Mouse (Mus musculus): Measurements from ENCODE around the gene Dlg4. TPM values are rescaled to one million over a fixed set of nuclear protein-coding genes. Genes with fewer than 3 reads are reported as not detected.
"Not testable (repeated sequence)": the region's sequence is repeated elsewhere in the genome, so short reads cannot be mapped to it uniquely, and the experiment has no call there.

The Dlg4 gene
- polyA plus RNA-seq, 1 experiment from 2014 or later, result 4.8 TPM

- Histone ChIP-seq H3K4me2 (no peak overlapping the region), H3K27me3 (no peaks in the 10 kb centered on the region), H3K36me3 (peaks cover 61% of the 10 kb centered on the region), H3K9me3 (replicated peaks) (no peaks in the 10 kb centered on the region), H3K9ac (no peak overlapping the region), H3K27ac (no peak overlapping the region), H3K4me3 (no peak overlapping the region), H3K4me1 (replicated peaks) (peaks cover 24% of the 10 kb centered on the region)
- WGBS, result 81% methylated on average over 9 of the region's 9 CpGs
- no peak for ATAC-seq (replicated peaks; ENCODE audit: insufficient number of reproducible peaks, insufficient read depth, low FRiP score, low read depth)
These were observed 3.8 kb upstream of the Dlg4 start for GRCm38 (mm10) chr11:70012931-70013330.

GRCm38 (mm10) chr11:70013408-70013807, 3.3 kb upstream of the Dlg4 start:
- Histone ChIP-seq H3K4me3 (no peak overlapping the region), H3K9ac (no peak overlapping the region), H3K4me2 (no peak overlapping the region), H3K9me3 (replicated peaks) (no peaks in the 10 kb centered on the region), H3K4me1 (replicated peaks) (peaks cover 27% of the 10 kb centered on the region), H3K36me3 (peaks cover 56% of the 10 kb centered on the region), H3K27ac (no peak overlapping the region), H3K27me3 (no peaks in the 10 kb centered on the region)
- no peak for ATAC-seq (replicated peaks; ENCODE audit: insufficient number of reproducible peaks, insufficient read depth, low FRiP score, low read depth)
- WGBS, result 66% methylated on average over 3 of the region's 3 CpGs

GRCm38 (mm10) chr11:70014051-70014450, 2.7 kb upstream of the Dlg4 start:
- 52% methylated on average over 5 of the region's 5 CpGs for WGBS
- no peak for ATAC-seq (replicated peaks; ENCODE audit: insufficient number of reproducible peaks, insufficient read depth, low FRiP score, low read depth)
- Histone ChIP-seq H3K9ac (no peak overlapping the region), H3K4me3 (peak overlapping the region; percentile 69), H3K9me3 (replicated peaks) (no peaks in the 10 kb centered on the region), H3K27me3 (no peaks in the 10 kb centered on the region), H3K4me1 (replicated peaks) (peaks cover 33% of the 10 kb centered on the region), H3K4me2 (peak overlapping the region; percentile 73), H3K36me3 (peaks cover 49% of the 10 kb centered on the region), H3K27ac (peak overlapping the region; percentile 84; the same call in 1 of the 2 replicates)

GRCm38 (mm10) chr11:70014880-70015558, 1.7 kb upstream of the Dlg4 start, which contains the start of gene Acadvl:
TSS of gene Acadvl (minus strand) at chr11:70015411.
- Histone ChIP-seq H3K9me3 (replicated peaks) (no peaks in the 10 kb centered on the region), H3K9ac (peak within 1 kb of the TSS; percentile 77), H3K27ac (peak within 1 kb of the TSS; percentile 84), H3K4me3 (peak within 1 kb of the TSS; percentile 69), H3K27me3 (no peaks in the 10 kb centered on the region), H3K4me2 (peak within 1 kb of the TSS; percentile 73), H3K4me1 (replicated peaks) (peaks cover 42% of the 10 kb centered on the region), H3K36me3 (peaks cover 40% of the 10 kb centered on the region)
- ATAC-seq (replicated peaks; ENCODE audit: insufficient number of reproducible peaks, insufficient read depth, low FRiP score, low read depth), result peak; percentile 84
- under 1% methylated on average over 35 of the region's 35 CpGs for WGBS

GRCm38 (mm10) chr11:70015677-70016076, 1.1 kb upstream of the Dlg4 start:
- Histone ChIP-seq H3K36me3 (peaks cover 34% of the 10 kb centered on the region), H3K27ac (no peak overlapping the region), H3K9ac (no peak overlapping the region), H3K27me3 (no peaks in the 10 kb centered on the region), H3K9me3 (replicated peaks) (no peaks in the 10 kb centered on the region), H3K4me1 (replicated peaks) (peaks cover 49% of the 10 kb centered on the region), H3K4me3 (no peak overlapping the region; the same call in 1 of the 2 replicates), H3K4me2 (peak overlapping the region; percentile 73)
- 63% methylated on average over 6 of the region's 6 CpGs for WGBS
- ATAC-seq (replicated peaks; ENCODE audit: insufficient number of reproducible peaks, insufficient read depth, low FRiP score, low read depth), result no peak

- H3K9ac ChIP-seq; H3K27ac ChIP-seq; ATAC-seq (replicated peaks; ENCODE audit: insufficient number of reproducible peaks, insufficient read depth, low FRiP score, low read depth); H3K27me3 ChIP-seq; H3K4me2 ChIP-seq; H3K4me3 ChIP-seq; H3K9me3 ChIP-seq (replicated peaks): not testable (repeated sequence)
- Histone ChIP-seq H3K4me1 (replicated peaks) (peaks cover 53% of the 10 kb centered on the region), H3K36me3 (peaks cover 29% of the 10 kb centered on the region)
- WGBS, result 89% methylated on average over 2 of the region's 2 CpGs
These were observed 565 bp upstream of the Dlg4 start for GRCm38 (mm10) chr11:70016177-70016576.

GRCm38 (mm10) chr11:70017199-70017767, 541 bp downstream of the Dlg4 start:
- H3K9ac ChIP-seq, result peak overlapping the region; percentile 19; the same call in 1 of the 2 replicates
- H3K4me2 ChIP-seq, result peak overlapping the region; percentile 95; the same call in 1 of the 2 replicates
- H3K4me1 ChIP-seq (replicated peaks), result peaks cover 59% of the 10 kb centered on the region
- WGBS, result 47% methylated on average over 7 of the region's 7 CpGs
- no peak overlapping the region for H3K27ac ChIP-seq
- no peak for ATAC-seq (replicated peaks; ENCODE audit: insufficient number of reproducible peaks, insufficient read depth, low FRiP score, low read depth)
- no peak overlapping the region for H3K4me3 ChIP-seq
- no peaks in the 10 kb centered on the region for H3K27me3 ChIP-seq
- H3K36me3 ChIP-seq, result peaks cover 18% of the 10 kb centered on the region
- no peaks in the 10 kb centered on the region for H3K9me3 ChIP-seq (replicated peaks)

- Histone ChIP-seq H3K27ac (peak overlapping the region; percentile 82), H3K4me3 (peak overlapping the region; percentile 61), H3K4me2 (peak overlapping the region; percentile 95), H3K27me3 (no peaks in the 10 kb centered on the region), H3K36me3 (peaks cover 7% of the 10 kb centered on the region; the same call in 1 of the 2 replicates), H3K9me3 (replicated peaks) (no peaks in the 10 kb centered on the region), H3K4me1 (replicated peaks) (peaks cover 60% of the 10 kb centered on the region), H3K9ac (peak overlapping the region; percentile 73)
- under 1% methylated on average over 23 of the region's 25 CpGs for WGBS
- ATAC-seq (replicated peaks; ENCODE audit: insufficient number of reproducible peaks, insufficient read depth, low FRiP score, low read depth), result no peak
These were observed 1.6 kb downstream of the Dlg4 start for GRCm38 (mm10) chr11:70018131-70018990.

- Histone ChIP-seq H3K27me3 (no peaks in the 10 kb centered on the region), H3K9ac (no peak overlapping the region), H3K27ac (peak overlapping the region; percentile 82), H3K36me3 (no peaks in the 10 kb centered on the region), H3K4me2 (peak overlapping the region; percentile 95), H3K4me1 (replicated peaks) (peaks cover 58% of the 10 kb centered on the region), H3K4me3 (peak overlapping the region; percentile 61), H3K9me3 (replicated peaks) (no peaks in the 10 kb centered on the region)
- 6% methylated on average over 2 of the region's 2 CpGs for WGBS
- no peak for ATAC-seq (replicated peaks; ENCODE audit: insufficient number of reproducible peaks, insufficient read depth, low FRiP score, low read depth)
These were observed 2.8 kb downstream of the Dlg4 start for GRCm38 (mm10) chr11:70019495-70020021.

GRCm38 (mm10) chr11:70020022-70020631, 3.4 kb downstream of the Dlg4 start:
- Histone ChIP-seq H3K27me3 (no peaks in the 10 kb centered on the region), H3K36me3 (no peaks in the 10 kb centered on the region), H3K27ac (peak overlapping the region; percentile 82), H3K9ac (no peak overlapping the region; the same call in 1 of the 2 replicates), H3K4me2 (peak overlapping the region; percentile 95), H3K4me3 (peak overlapping the region; percentile 61), H3K9me3 (replicated peaks) (no peaks in the 10 kb centered on the region), H3K4me1 (replicated peaks) (peaks cover 56% of the 10 kb centered on the region)
- 17% methylated on average over 8 of the region's 8 CpGs for WGBS
- ATAC-seq (replicated peaks; ENCODE audit: insufficient number of reproducible peaks, insufficient read depth, low FRiP score, low read depth), result no peak

Data from heart, embryonic 15.5 days (tissue).